Mouse (Mus musculus) stomach, postnatal 0 days (tissue): Measurements from ENCODE around the gene Carm1.

ENCODE experiments used
- CTCF ChIP-seq: IDR thresholded peaks from 2 replicates; pipeline ENCODE4 v1.5.1; 2016; ENCODE audit warnings: antibody characterized with exemption, low read depth, mild to moderate bottlenecking, moderate library complexity
- EP300 ChIP-seq: optimal IDR thresholded peaks from 2 replicates; pipeline ENCODE3; 2016; ENCODE audit warnings: antibody characterized with exemption

- TF ChIP-seq CTCF (no peak), EP300 (no peak)
These were observed 63.2 kb downstream of the Carm1 start for GRCm38 (mm10) chr9:21609861-21610260.
